In the genomic region with DNA sequence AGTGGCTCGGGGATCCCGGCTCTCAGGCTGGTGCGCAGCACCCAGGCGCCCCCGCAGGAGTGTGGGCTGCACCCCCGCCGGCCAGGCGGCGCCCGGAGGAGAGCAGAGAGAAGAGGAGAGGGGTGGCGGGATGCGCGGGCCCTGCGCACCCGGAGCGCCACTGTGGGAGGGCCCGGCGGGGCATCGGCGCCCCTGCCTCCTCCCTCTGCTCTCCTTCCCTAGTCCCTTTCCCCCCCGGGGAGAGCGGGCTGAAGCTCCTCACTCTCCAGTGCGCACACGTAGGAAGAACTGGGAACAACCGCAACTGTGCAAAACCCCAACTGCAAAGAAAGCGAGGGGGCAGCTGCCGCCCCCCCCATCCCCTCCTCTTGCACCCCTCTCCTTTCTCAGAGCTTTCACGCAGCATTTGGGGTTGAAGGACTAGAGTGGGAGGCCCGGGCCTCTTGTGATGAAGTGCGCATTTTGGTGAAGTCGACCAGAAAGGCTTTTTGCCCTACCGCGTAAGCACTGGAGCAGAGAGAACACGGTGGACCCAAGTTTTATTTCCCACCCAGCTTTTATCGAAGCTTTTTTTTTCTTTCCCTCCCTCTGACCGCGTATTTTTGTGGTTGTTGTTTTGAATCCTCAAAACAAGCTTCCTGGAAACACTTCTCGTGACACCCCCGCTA, we compare ENCODE assay signal across 8 mouse cellular contexts. TPM values are rescaled to one million over a fixed set of nuclear protein-coding genes. Genes with fewer than 3 reads are reported as not detected.
DNase-seq lines count a peak whose midpoint lies in the region; ATAC-seq lines count a peak whose summit lies in the region.

No protein-coding gene starts in this region.

- peak; percentile 6 for ATAC-seq in activated CD4-positive, CD25-positive, alpha-beta regulatory T cell, adult 4 months
- ATAC-seq in forebrain, embryonic 14.5 days: peak; percentile 84
- peak; percentile 54 for ATAC-seq in liver, embryonic 16.5 days (ENCODE audit: low read depth)

- DNase-seq in left cerebral cortex, postnatal 4 days: peak; percentile 63
- DNase-seq in left cerebral cortex, adult 11 months (ENCODE audit: low spot score): no peak
- peak; percentile 77 for DNase-seq in forebrain, embryonic 14.5 days (ENCODE audit: low spot score)
- peak; percentile 43 for DNase-seq in retina, postnatal 7 days (ENCODE audit: low read depth, low spot score)
- no peak for DNase-seq in adrenal gland, adult 18-20 months (ENCODE audit: low spot score in 2 of 2)
- DNase-seq in layer of hippocampus, postnatal 36 days: no peak

- intact Hi-C loops in left cerebral cortex, postnatal 4 days (cut with DNase I): loop anchor here (5.0 to 10.0 kb wide), 3 partner anchors 186 to 351 kb away; no protein-coding TSS in a partner anchor

- peak overlapping the region; percentile 93 for H3K9ac ChIP-seq in forebrain, embryonic 14.5 days (ENCODE audit: low read length)
- peak overlapping the region; percentile 100 for H3K9ac ChIP-seq in liver, embryonic 16.5 days (ENCODE audit: low read depth, low read length)

- H3K36me3 ChIP-seq in forebrain, embryonic 14.5 days (ENCODE audit: control insufficient read depth, insufficient read depth, low read length): no peaks in the 10 kb centered on the region
- H3K36me3 ChIP-seq in liver, embryonic 16.5 days (ENCODE audit: control insufficient read depth, insufficient read depth): peaks cover 18% of the 10 kb centered on the region

- H3K27ac ChIP-seq in forebrain, embryonic 14.5 days (ENCODE audit: low read depth, low read length): peak overlapping the region; percentile 98
- H3K27ac ChIP-seq in liver, embryonic 16.5 days (ENCODE audit: low read length): peak overlapping the region; percentile 100

- peak overlapping the region; percentile 89 for H3K4me3 ChIP-seq in forebrain, embryonic 14.5 days (ENCODE audit: low read depth, low read length)
- peak overlapping the region; percentile 94 for H3K4me3 ChIP-seq in liver, embryonic 16.5 days (ENCODE audit: low read depth, low read length)

- H3K9me3 ChIP-seq in forebrain, embryonic 14.5 days (replicated peaks; ENCODE audit: control insufficient read depth, low read length): no peaks in the 10 kb centered on the region
- no peaks in the 10 kb centered on the region for H3K9me3 ChIP-seq in liver, embryonic 16.5 days (replicated peaks; ENCODE audit: control insufficient read depth, low read length)

- peak overlapping the region; percentile 55 for H3K4me2 ChIP-seq in forebrain, embryonic 14.5 days (ENCODE audit: low read length)
- peak overlapping the region; percentile 41 for H3K4me2 ChIP-seq in liver, embryonic 16.5 days (ENCODE audit: low read depth, low read length)

- no peaks in the 10 kb centered on the region for H3K27me3 ChIP-seq in forebrain, embryonic 14.5 days (replicated peaks; ENCODE audit: control insufficient read depth, insufficient read depth, low read length)
- no peaks in the 10 kb centered on the region for H3K27me3 ChIP-seq in liver, embryonic 16.5 days (ENCODE audit: control insufficient read depth, insufficient read depth, low read depth, low read length)

- H3K4me1 ChIP-seq in forebrain, embryonic 14.5 days (ENCODE audit: control insufficient read depth, insufficient read depth, low read length): peaks cover 7% of the 10 kb centered on the region; the same call in 1 of the 2 replicates
- peaks cover 35% of the 10 kb centered on the region for H3K4me1 ChIP-seq in liver, embryonic 16.5 days (ENCODE audit: control insufficient read depth, low read depth, low read length)

- under 1% methylated on average over 27 of the region's 39 CpGs for WGBS in forebrain, embryonic 14.5 days
- WGBS in liver, embryonic 16.5 days (ENCODE audit: insufficient replicate concordance): under 1% methylated on average over 38 of the region's 39 CpGs

RNA-seq across cellular contexts. Expression of a gene that starts 55.6 kb away (rescaled TPM):
- 100 to 1,000 TPM; 214 to 231 TPM for total RNA-seq in left cerebral cortex, postnatal 4 days (2021)
- polyA plus RNA-seq in activated CD4-positive, CD25-positive, alpha-beta regulatory T cell, adult 4 months (2017; shearing (Covaris generic)): 100 to 1,000 TPM; 296 to 343 TPM
- polyA plus RNA-seq in forebrain, embryonic 14.5 days (2014; fragmentation: Nextera tagmentation; extraction: Ambion mirVana): 97.9 and 120 TPM in 2 replicates
- 286 and 291 TPM in 2 replicates for polyA plus RNA-seq in liver, embryonic 16.5 days (2015; fragmentation: Nextera tagmentation; extraction: Ambion mirVana)
- 100 to 1,000 TPM in 1 of 2 experiments, 10 to 100 TPM in 1; 87.8 to 195 TPM for total RNA-seq in adrenal gland, adult 18-20 months (2021)
- 100 to 1,000 TPM; 223 to 229 TPM for total RNA-seq in layer of hippocampus, postnatal 36 days (2021)

Comparison
In these comparisons a context has a peak if more than half of its experiments do, and no peak if none do; other contexts are left out.
1. DNase-seq: peak in left cerebral cortex, postnatal 4 days (single experiment), forebrain, embryonic 14.5 days (single experiment) and retina, postnatal 7 days (single experiment); none in left cerebral cortex, adult 11 months (single experiment), adrenal gland, adult 18-20 months (0 of 2) and layer of hippocampus, postnatal 36 days (0 of 2).
2. ATAC-seq: peak in every context shown above with its lines; median percentile 84 in forebrain, embryonic 14.5 days; 54 in liver, embryonic 16.5 days; 6 in activated CD4-positive, CD25-positive, alpha-beta regulatory T cell, adult 4 months.